ENCODE assay signal across 13 mouse cellular contexts in the genomic region with DNA sequence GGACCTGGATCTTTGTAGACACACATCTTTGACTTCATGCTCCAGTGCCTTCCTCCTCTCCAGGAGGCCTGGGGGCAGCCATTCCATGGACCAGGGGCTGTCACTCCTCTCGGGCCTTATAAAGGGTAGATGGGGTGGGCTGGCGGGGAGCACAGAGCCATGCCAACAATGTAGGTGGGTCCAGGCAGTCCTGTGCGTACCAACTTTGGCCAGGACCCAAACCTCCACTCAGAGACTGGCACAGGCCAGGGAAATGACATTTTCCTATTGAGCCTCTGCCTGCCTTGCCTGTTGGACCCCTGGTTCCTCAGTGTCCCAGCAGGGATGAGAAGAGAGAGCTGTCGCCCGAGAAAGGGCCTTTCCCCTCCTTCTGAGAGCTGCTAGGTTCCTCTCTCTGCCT. TPM values are rescaled to one million over a fixed set of nuclear protein-coding genes. Genes with fewer than 3 reads are reported as not detected.
"Had no signal": no experiment of that assay in that cellular context is flagged by ENCODE, and none has a peak within 500 bp of the region (broad histone marks: within the 10 kb centered on the region; RNA-seq: fewer than 3 reads in every experiment).

No protein-coding gene starts in this region.

- DNase-seq: lung, postnatal 36 days; midbrain, embryonic 14.5 days; right cerebral cortex, postnatal 14 days; thymus, adult 2 months; thymus, postnatal 25 days; thymus, postnatal 4 days had no signal

- H3K4me3 ChIP-seq: midbrain, embryonic 12.5 days; neural tube, embryonic 12.5 days; stomach, embryonic 15.5 days had no signal

- H3K9me3 ChIP-seq: midbrain, embryonic 12.5 days; neural tube, embryonic 12.5 days; stomach, embryonic 15.5 days had no signal

- H3K27me3 ChIP-seq: midbrain, embryonic 12.5 days; neural tube, embryonic 12.5 days; stomach, embryonic 15.5 days had no signal

- H3K4me1 ChIP-seq: stomach, embryonic 15.5 days had no signal

- H3K4me2 ChIP-seq: lung, embryonic 14.5 days; midbrain, embryonic 12.5 days; neural tube, embryonic 12.5 days; stomach, embryonic 15.5 days had no signal

- H3K36me3 ChIP-seq: midbrain, embryonic 12.5 days; neural tube, embryonic 12.5 days; stomach, embryonic 15.5 days had no signal

- H3K9ac ChIP-seq: lung, embryonic 14.5 days; midbrain, embryonic 12.5 days; stomach, embryonic 15.5 days had no signal

- H3K27ac ChIP-seq: macrophage; midbrain, embryonic 12.5 days; neural tube, embryonic 12.5 days; stomach, embryonic 15.5 days; stomach, postnatal 0 days had no signal

RNA-seq across cellular contexts. Expression of gene Ip6k3, which starts 14.8 kb away (rescaled TPM):
- polyA plus RNA-seq: lung, embryonic 14.5 days; macrophage; midbrain, postnatal 0 days had no signal
